Mouse (Mus musculus): ENCODE measurements at regions not wholly inside any gene's neighbourhood (a gene's known extent, or its start where the extent isn't known, plus 50 kb on each side); places are given as distances from the start of the nearest gene placed in this dataset.

DNA sequence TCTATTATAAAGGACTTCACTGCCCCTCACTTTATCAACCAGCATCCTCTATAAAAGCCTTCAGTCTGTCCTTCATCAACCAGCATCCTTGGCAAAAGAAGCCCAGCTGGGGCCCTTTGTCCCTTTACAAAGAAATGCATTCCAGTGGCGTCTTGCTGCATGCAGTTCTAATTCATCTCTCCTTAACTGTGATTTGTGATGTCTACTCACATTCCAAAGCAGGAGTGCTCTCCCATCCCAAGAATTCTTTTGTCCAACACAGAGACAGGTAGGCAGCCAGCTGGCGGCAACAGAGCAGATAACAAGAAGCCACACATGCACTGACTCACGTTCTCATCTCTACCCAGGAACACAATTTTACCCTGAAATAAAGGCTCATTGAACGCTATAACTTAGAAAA lies 323.9 kb upstream of the Adgrl2 start:
- TF ChIP-seq CTCF (IDR thresholded peaks at IDR 0.05; ENCODE audit: low read depth, low read length) (no peak), EP300 (IDR thresholded peaks at IDR 0.05; ENCODE audit: insufficient read depth, low read depth, low read length) (peak; percentile 42; the same call in 1 of the 2 replicates), POLR2A (IDR thresholded peaks at IDR 0.05; ENCODE audit: insufficient read depth, low read length) (no peak)
- H3K36me3 ChIP-seq (ENCODE audit: control insufficient read depth, insufficient read depth, low read length, poor library complexity, severe bottlenecking), result no peaks in the 10 kb centered on the region
- H3K9ac ChIP-seq (ENCODE audit: low read depth, poor library complexity, severe bottlenecking), result no peak overlapping the region
- no peaks in the 10 kb centered on the region for H3K9me3 ChIP-seq (replicated peaks; ENCODE audit: control insufficient read depth, insufficient read depth, low read length, poor library complexity, severe bottlenecking)
- H3K4me3 ChIP-seq (ENCODE audit: low read depth, low read length), result no peak overlapping the region
- no peaks in the 10 kb centered on the region for H3K27me3 ChIP-seq (ENCODE audit: control insufficient read depth, insufficient read depth, low read length, poor library complexity, severe bottlenecking)
- H3K27ac ChIP-seq (ENCODE audit: insufficient read depth, low read length), result no peak overlapping the region
- H3K4me1 ChIP-seq (ENCODE audit: control insufficient read depth, insufficient read depth, low read length), result peaks cover 2% of the 10 kb centered on the region

DNA sequence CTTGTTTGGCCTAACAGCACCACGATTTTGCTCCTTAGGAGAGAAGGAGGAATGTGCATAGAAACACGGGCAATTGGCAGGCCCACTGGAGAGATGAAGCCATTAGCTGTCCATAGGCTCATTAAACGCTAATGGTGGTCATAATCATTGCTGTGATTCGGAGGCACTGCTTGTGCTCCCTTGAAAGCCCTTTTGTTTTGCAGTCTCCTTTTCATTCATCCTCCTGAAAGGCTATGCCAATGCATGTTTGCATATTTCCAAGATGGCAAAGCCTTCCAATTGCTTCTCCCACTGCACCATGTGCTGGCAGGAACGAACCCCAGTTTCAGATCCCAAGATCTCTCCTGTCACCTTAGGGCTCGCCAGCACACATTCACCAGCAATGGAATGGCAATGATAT lies 322.9 kb upstream of the Adgrl2 start:
- H3K9me3 ChIP-seq (replicated peaks; ENCODE audit: control insufficient read depth, insufficient read depth, low read length, poor library complexity, severe bottlenecking), result no peaks in the 10 kb centered on the region
- no peak for TF ChIP-seq CTCF (IDR thresholded peaks at IDR 0.05; ENCODE audit: low read depth, low read length)
- no peak for TF ChIP-seq EP300 (IDR thresholded peaks at IDR 0.05; ENCODE audit: insufficient read depth, low read depth, low read length)
- no peak for TF ChIP-seq POLR2A (IDR thresholded peaks at IDR 0.05; ENCODE audit: insufficient read depth, low read length)
- H3K4me3 ChIP-seq (ENCODE audit: low read depth, low read length), result no peak overlapping the region
- H3K27me3 ChIP-seq (ENCODE audit: control insufficient read depth, insufficient read depth, low read length, poor library complexity, severe bottlenecking), result no peaks in the 10 kb centered on the region
- H3K36me3 ChIP-seq (ENCODE audit: control insufficient read depth, insufficient read depth, low read length, poor library complexity, severe bottlenecking), result no peaks in the 10 kb centered on the region
- no peak overlapping the region for H3K9ac ChIP-seq (ENCODE audit: low read depth, poor library complexity, severe bottlenecking)
- no peak overlapping the region for H3K27ac ChIP-seq (ENCODE audit: insufficient read depth, low read length)
- peaks cover 2% of the 10 kb centered on the region for H3K4me1 ChIP-seq (ENCODE audit: control insufficient read depth, insufficient read depth, low read length)

DNA sequence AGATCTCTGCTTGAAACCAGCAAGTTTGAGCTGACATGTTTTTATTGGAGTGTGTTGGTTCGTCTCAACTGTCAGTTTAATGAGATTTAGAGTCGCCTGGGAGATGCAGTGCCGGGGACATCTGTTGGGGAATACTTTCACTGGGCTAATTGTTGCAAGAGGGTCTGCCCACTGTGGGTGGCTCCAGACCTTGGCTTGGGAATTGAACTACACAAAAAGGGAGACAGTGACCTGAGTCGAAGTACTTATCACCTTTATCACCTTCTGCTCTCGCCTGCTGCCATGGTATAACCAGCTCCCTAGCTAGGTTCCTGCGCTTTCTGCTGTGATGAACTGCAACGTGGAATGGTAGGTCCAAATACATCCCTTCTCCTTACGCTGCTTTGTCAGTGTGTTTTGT lies 321.2 kb upstream of the Adgrl2 start:
- Histone ChIP-seq H3K27ac (ENCODE audit: insufficient read depth, low read length) (no peak overlapping the region), H3K9ac (ENCODE audit: low read depth, poor library complexity, severe bottlenecking) (no peak overlapping the region), H3K36me3 (ENCODE audit: control insufficient read depth, insufficient read depth, low read length, poor library complexity, severe bottlenecking) (no peaks in the 10 kb centered on the region), H3K4me1 (ENCODE audit: control insufficient read depth, insufficient read depth, low read length) (peaks cover 2% of the 10 kb centered on the region), H3K9me3 (replicated peaks; ENCODE audit: control insufficient read depth, insufficient read depth, low read length, poor library complexity, severe bottlenecking) (no peaks in the 10 kb centered on the region), H3K27me3 (ENCODE audit: control insufficient read depth, insufficient read depth, low read length, poor library complexity, severe bottlenecking) (no peaks in the 10 kb centered on the region), H3K4me3 (ENCODE audit: low read depth, low read length) (no peak overlapping the region)
- TF ChIP-seq EP300 (IDR thresholded peaks at IDR 0.05; ENCODE audit: insufficient read depth, low read depth, low read length) (no peak), CTCF (IDR thresholded peaks at IDR 0.05; ENCODE audit: low read depth, low read length) (no peak), POLR2A (IDR thresholded peaks at IDR 0.05; ENCODE audit: insufficient read depth, low read length) (no peak)

DNA sequence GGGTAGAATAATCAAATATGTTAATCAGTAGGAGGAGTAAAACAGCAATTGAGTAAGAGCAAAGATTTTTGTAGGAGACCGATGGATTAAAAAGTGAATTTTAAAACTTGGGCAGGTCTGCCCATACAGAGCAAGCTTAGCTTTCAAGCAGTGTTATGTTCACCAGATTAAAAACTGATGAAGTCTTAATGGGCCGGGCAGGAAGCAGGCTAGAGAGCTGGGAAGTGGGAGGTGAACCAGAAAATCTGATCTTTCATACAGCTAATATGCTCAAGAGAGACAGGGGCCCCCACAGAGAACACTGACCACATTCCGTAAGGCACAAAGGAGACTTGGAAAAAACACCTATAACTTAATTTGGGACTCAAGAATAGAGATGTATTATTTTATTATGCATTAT lies 316.4 kb upstream of the Adgrl2 start:
- Histone ChIP-seq H3K36me3 (ENCODE audit: control insufficient read depth, insufficient read depth, low read length, poor library complexity, severe bottlenecking) (no peaks in the 10 kb centered on the region), H3K4me1 (ENCODE audit: control insufficient read depth, insufficient read depth, low read length) (no peaks in the 10 kb centered on the region), H3K9me3 (replicated peaks; ENCODE audit: control insufficient read depth, insufficient read depth, low read length, poor library complexity, severe bottlenecking) (no peaks in the 10 kb centered on the region), H3K27me3 (ENCODE audit: control insufficient read depth, insufficient read depth, low read length, poor library complexity, severe bottlenecking) (no peaks in the 10 kb centered on the region), H3K27ac (ENCODE audit: insufficient read depth, low read length) (no peak overlapping the region), H3K9ac (ENCODE audit: low read depth, poor library complexity, severe bottlenecking) (no peak overlapping the region), H3K4me3 (ENCODE audit: low read depth, low read length) (no peak overlapping the region)
- TF ChIP-seq CTCF (IDR thresholded peaks at IDR 0.05; ENCODE audit: low read depth, low read length), result no peak
- no peak for TF ChIP-seq EP300 (IDR thresholded peaks at IDR 0.05; ENCODE audit: insufficient read depth, low read depth, low read length)
- no peak for TF ChIP-seq POLR2A (IDR thresholded peaks at IDR 0.05; ENCODE audit: insufficient read depth, low read length)

DNA sequence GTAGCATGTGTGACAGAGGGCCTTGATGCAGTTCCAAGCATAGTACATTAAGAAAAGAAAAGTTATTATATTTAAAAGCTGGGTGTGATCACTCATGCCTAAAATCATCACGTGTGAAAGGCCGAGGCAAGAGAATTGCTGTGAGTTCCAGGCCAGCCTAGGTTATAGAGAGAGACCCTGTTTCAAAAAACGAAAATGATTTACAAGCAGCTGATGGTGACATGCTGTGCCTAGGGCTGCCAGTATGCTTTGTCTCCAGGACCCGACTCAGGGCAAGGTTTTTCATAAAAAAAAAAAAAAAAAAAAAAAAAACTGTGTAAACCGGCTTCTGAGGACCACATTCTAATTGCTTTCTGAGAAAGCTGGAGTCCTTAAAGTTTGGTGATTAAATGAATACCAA lies 315.9 kb upstream of the Adgrl2 start:
- no peaks in the 10 kb centered on the region for H3K36me3 ChIP-seq (ENCODE audit: control insufficient read depth, insufficient read depth, low read length, poor library complexity, severe bottlenecking)
- no peak for TF ChIP-seq EP300 (IDR thresholded peaks at IDR 0.05; ENCODE audit: insufficient read depth, low read depth, low read length)
- TF ChIP-seq CTCF (IDR thresholded peaks at IDR 0.05; ENCODE audit: low read depth, low read length), result no peak
- TF ChIP-seq POLR2A (IDR thresholded peaks at IDR 0.05; ENCODE audit: insufficient read depth, low read length), result no peak
- H3K27ac ChIP-seq (ENCODE audit: insufficient read depth, low read length), result no peak overlapping the region
- H3K9ac ChIP-seq (ENCODE audit: low read depth, poor library complexity, severe bottlenecking), result no peak overlapping the region
- H3K4me3 ChIP-seq (ENCODE audit: low read depth, low read length), result no peak overlapping the region
- no peaks in the 10 kb centered on the region for H3K27me3 ChIP-seq (ENCODE audit: control insufficient read depth, insufficient read depth, low read length, poor library complexity, severe bottlenecking)
- no peaks in the 10 kb centered on the region for H3K4me1 ChIP-seq (ENCODE audit: control insufficient read depth, insufficient read depth, low read length)
- H3K9me3 ChIP-seq (replicated peaks; ENCODE audit: control insufficient read depth, insufficient read depth, low read length, poor library complexity, severe bottlenecking), result no peaks in the 10 kb centered on the region

DNA sequence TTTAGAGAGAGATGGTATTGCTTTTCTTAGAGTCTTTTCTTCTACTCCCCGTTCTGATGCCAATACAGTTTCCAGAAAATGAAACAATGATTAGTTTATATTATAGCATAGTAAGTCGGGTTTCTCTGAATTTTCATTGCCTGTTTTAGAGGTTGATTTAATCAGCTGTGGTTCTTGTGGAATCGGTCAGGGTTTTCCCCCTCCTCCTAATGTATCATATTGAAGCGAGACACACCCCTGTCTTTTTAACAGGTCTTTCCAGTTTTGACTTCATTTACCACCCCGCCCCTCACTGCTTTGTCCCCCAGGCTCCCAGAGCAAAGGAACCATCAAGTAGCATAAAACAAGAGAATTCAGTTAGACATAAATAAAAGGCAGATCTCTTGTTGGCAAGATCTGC lies 315.1 kb upstream of the Adgrl2 start:
- H3K9ac ChIP-seq (ENCODE audit: low read depth, poor library complexity, severe bottlenecking), result no peak overlapping the region
- H3K36me3 ChIP-seq (ENCODE audit: control insufficient read depth, insufficient read depth, low read length, poor library complexity, severe bottlenecking), result no peaks in the 10 kb centered on the region
- no peak overlapping the region for H3K27ac ChIP-seq (ENCODE audit: insufficient read depth, low read length)
- H3K4me1 ChIP-seq (ENCODE audit: control insufficient read depth, insufficient read depth, low read length), result no peaks in the 10 kb centered on the region
- no peak for TF ChIP-seq CTCF (IDR thresholded peaks at IDR 0.05; ENCODE audit: low read depth, low read length)
- TF ChIP-seq POLR2A (IDR thresholded peaks at IDR 0.05; ENCODE audit: insufficient read depth, low read length), result no peak
- no peak for TF ChIP-seq EP300 (IDR thresholded peaks at IDR 0.05; ENCODE audit: insufficient read depth, low read depth, low read length)
- no peaks in the 10 kb centered on the region for H3K9me3 ChIP-seq (replicated peaks; ENCODE audit: control insufficient read depth, insufficient read depth, low read length, poor library complexity, severe bottlenecking)
- no peak overlapping the region for H3K4me3 ChIP-seq (ENCODE audit: low read depth, low read length)
- no peaks in the 10 kb centered on the region for H3K27me3 ChIP-seq (ENCODE audit: control insufficient read depth, insufficient read depth, low read length, poor library complexity, severe bottlenecking)
